8 mouse cellular contexts compared by ENCODE assay signal in the genomic region with DNA sequence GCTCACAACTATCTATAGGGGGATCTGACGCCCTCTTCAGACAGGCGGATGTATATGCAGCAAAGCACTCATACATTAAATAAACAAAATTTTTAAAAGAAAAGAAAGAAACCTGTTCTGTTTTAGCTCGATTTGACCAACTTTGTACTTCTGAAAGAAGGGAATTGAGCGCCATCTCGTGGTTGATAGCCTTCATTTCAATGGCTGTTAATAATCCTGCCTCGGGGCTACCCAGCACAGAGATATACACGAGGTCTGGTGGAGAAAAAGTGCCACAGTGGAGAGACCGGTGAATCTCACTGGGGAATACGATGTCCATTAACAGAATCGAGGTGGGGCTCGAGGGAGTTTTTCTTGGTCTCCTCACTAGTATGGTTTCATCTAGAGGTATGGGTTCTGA. TPM values are rescaled to one million over a fixed set of nuclear protein-coding genes. Genes with fewer than 3 reads are reported as not detected.
DNase-seq lines count a peak whose midpoint lies in the region; ATAC-seq lines count a peak whose summit lies in the region.

No protein-coding gene starts in this region.

- no peak overlapping the region for H3K4me3 ChIP-seq in midbrain, embryonic 11.5 days (ENCODE audit: low read depth, low read length)
- H3K4me3 ChIP-seq in midbrain, embryonic 13.5 days (replicated peaks), result no peak overlapping the region
- H3K4me3 ChIP-seq in embryonic facial prominence, embryonic 11.5 days (ENCODE audit: low read depth, low read length), result no peak overlapping the region

- no peak overlapping the region for H3K27ac ChIP-seq in midbrain, embryonic 11.5 days (ENCODE audit: low read depth, low read length)
- H3K27ac ChIP-seq in midbrain, embryonic 13.5 days, result no peak overlapping the region
- no peak overlapping the region for H3K27ac ChIP-seq in embryonic facial prominence, embryonic 11.5 days (replicated peaks; ENCODE audit: low read depth, low read length)

- no peaks in the 10 kb centered on the region for H3K36me3 ChIP-seq in midbrain, embryonic 11.5 days (ENCODE audit: control insufficient read depth, insufficient read depth, low read length)
- H3K36me3 ChIP-seq in midbrain, embryonic 13.5 days, result no peaks in the 10 kb centered on the region
- H3K36me3 ChIP-seq in embryonic facial prominence, embryonic 11.5 days (replicated peaks; ENCODE audit: control insufficient read depth, insufficient read depth, low read depth, low read length), result no peaks in the 10 kb centered on the region

- no peak overlapping the region for H3K4me2 ChIP-seq in midbrain, embryonic 11.5 days
- H3K4me2 ChIP-seq in midbrain, embryonic 13.5 days (replicated peaks), result no peak overlapping the region
- H3K4me2 ChIP-seq in embryonic facial prominence, embryonic 11.5 days (ENCODE audit: low read depth, low read length), result no peak overlapping the region

- peak; percentile 70 for DNase-seq in heart, adult 11 months
- no peak for DNase-seq in heart, adult 8-10 months (ENCODE audit: low spot score)
- DNase-seq in midbrain, embryonic 11.5 days (ENCODE audit: low spot score, missing footprints), result peak; percentile 88
- DNase-seq in NIH3T3 (ENCODE audit: low read depth), result peak; percentile 89
- DNase-seq in embryonic facial prominence, embryonic 11.5 days (ENCODE audit: low spot score), result peak; percentile 74
- DNase-seq in frontal cortex, postnatal 10 days (ENCODE audit: low spot score in 2 of 2), result no peak

- H3K27me3 ChIP-seq in midbrain, embryonic 11.5 days (ENCODE audit: control insufficient read depth, insufficient read depth, low read length), result no peaks in the 10 kb centered on the region
- no peaks in the 10 kb centered on the region for H3K27me3 ChIP-seq in midbrain, embryonic 13.5 days
- no peaks in the 10 kb centered on the region for H3K27me3 ChIP-seq in embryonic facial prominence, embryonic 11.5 days (ENCODE audit: control insufficient read depth, insufficient read depth, low read length)

- H3K9ac ChIP-seq in midbrain, embryonic 11.5 days (ENCODE audit: low read length), result no peak overlapping the region
- no peak overlapping the region for H3K9ac ChIP-seq in midbrain, embryonic 13.5 days (replicated peaks)
- no peak overlapping the region for H3K9ac ChIP-seq in embryonic facial prominence, embryonic 11.5 days (replicated peaks; ENCODE audit: low read length)

- no peak for ATAC-seq in midbrain, embryonic 11.5 days (ENCODE audit: low FRiP score)
- ATAC-seq in midbrain, embryonic 13.5 days, result no peak
- no peak for ATAC-seq in embryonic facial prominence, embryonic 11.5 days (replicated peaks; ENCODE audit: insufficient number of reproducible peaks, low FRiP score, low TSS enrichment, low read depth)
- 0 out of 2 replicates have a peak, but pooled peaks have one; percentile 24 for ATAC-seq in neutrophil, adult 5-6 weeks (ENCODE audit: extremely low read depth, insufficient number of reproducible peaks, low FRiP score, poor library complexity, severe bottlenecking)

- peaks cover 5% of the 10 kb centered on the region; the same call in 1 of the 2 replicates for H3K4me1 ChIP-seq in midbrain, embryonic 11.5 days (ENCODE audit: control insufficient read depth, insufficient read depth, low read length)
- peaks cover 6% of the 10 kb centered on the region for H3K4me1 ChIP-seq in midbrain, embryonic 13.5 days (replicated peaks)
- no peaks in the 10 kb centered on the region for H3K4me1 ChIP-seq in embryonic facial prominence, embryonic 11.5 days (ENCODE audit: control insufficient read depth, insufficient read depth, low read length)

- 63% methylated on average over 11 of the region's 11 CpGs for WGBS in midbrain, embryonic 11.5 days
- 57% methylated on average over 11 of the region's 11 CpGs for WGBS in midbrain, embryonic 13.5 days
- 57% methylated on average over 11 of the region's 11 CpGs for WGBS in embryonic facial prominence, embryonic 11.5 days

- H3K9me3 ChIP-seq in midbrain, embryonic 11.5 days (ENCODE audit: control insufficient read depth, low read length), result no peaks in the 10 kb centered on the region
- no peaks in the 10 kb centered on the region for H3K9me3 ChIP-seq in midbrain, embryonic 13.5 days
- H3K9me3 ChIP-seq in embryonic facial prominence, embryonic 11.5 days (replicated peaks; ENCODE audit: control insufficient read depth, low read length), result no peaks in the 10 kb centered on the region

RNA-seq across cellular contexts. Expression of gene Actr10, which starts 23.3 kb away (rescaled TPM):
- 100 to 1,000 TPM; 120 to 137 (median 129) TPM for total RNA-seq in heart, adult 8-10 months (2022)
- 275 and 291 TPM in 2 replicates for polyA plus RNA-seq in midbrain, embryonic 11.5 days (2014; fragmentation: Nextera tagmentation; extraction: Ambion mirVana)
- polyA plus RNA-seq in midbrain, embryonic 13.5 days (2015; fragmentation: Nextera tagmentation; extraction: Ambion mirVana), result 225 and 226 TPM in 2 replicates
- polyA plus RNA-seq in embryonic facial prominence, embryonic 11.5 days (2014; fragmentation: Nextera tagmentation; extraction: Ambion mirVana), result 282 and 305 TPM in 2 replicates
- 67.3 and 84.8 TPM in 2 replicates for total RNA-seq in neutrophil, adult 5-6 weeks (2017)

Comparison
In these comparisons a context has a peak if more than half of its experiments do, and no peak if none do; other contexts are left out.
1. DNase-seq: peak in heart, adult 11 months (single experiment), midbrain, embryonic 11.5 days (single experiment), NIH3T3 (single experiment) and embryonic facial prominence, embryonic 11.5 days (single experiment); none in heart, adult 8-10 months (single experiment) and frontal cortex, postnatal 10 days (0 of 2).